ENCODE assay signal across 9 mouse cellular contexts in genomic region chr17:36825525-36825924, GRCm38 (mm10). TPM values are rescaled to one million over a fixed set of nuclear protein-coding genes. Genes with fewer than 3 reads are reported as not detected.
A peak's percentile ranks its signal among the peaks of the same experiment; 100 is the strongest.
DNase-seq lines count a peak whose midpoint lies in the region; ATAC-seq lines count a peak whose summit lies in the region.
"Had no signal": no experiment of that assay in that cellular context is flagged by ENCODE, and none has a peak within 500 bp of the region (broad histone marks: within the 10 kb centered on the region; RNA-seq: fewer than 3 reads in every experiment).

No protein-coding gene starts in this region.

- intact Hi-C loops in left cerebral cortex, postnatal 4 days (cut with DNase I): no loop called here
- intact Hi-C loops in left cerebral cortex, postnatal 10 days (cut with DNase I): no loop called here

- peak; percentile 39 to 44; a peak in 2 of 4 replicates for ATAC-seq in hematopoietic stem cell, adult 5-6 weeks (replicated peaks in 1 of 2; ENCODE audit: insufficient read depth in 1 of 2, low FRiP score in 2 of 2, low TSS enrichment in 1 of 2, low read depth in 1 of 2, poor library complexity in 2 of 2, severe bottlenecking in 2 of 2)

- peak; percentile 18 for DNase-seq in left cerebral cortex, postnatal 4 days
- no peak for DNase-seq in left cerebral cortex, postnatal 10 days (ENCODE audit: extremely low spot score in 1 of 2, low spot score in 2 of 2)
- DNase-seq in Muller cell, postnatal 12 days (ENCODE audit: inconsistent ontology term): peak; percentile 11
- peak; percentile 33 for DNase-seq in retina, postnatal 1 day
- DNase-seq in heart, adult 9 months (ENCODE audit: low spot score in 2 of 2): no peak
- DNase-seq in adrenal gland, adult 18-20 months (ENCODE audit: low spot score in 2 of 2): no peak
- no peak for DNase-seq in urinary bladder, postnatal 14 days (ENCODE audit: low spot score)

RNA-seq across cellular contexts. Expression of gene Trim26, which starts 11.4 kb away (rescaled TPM):
- total RNA-seq in left cerebral cortex, postnatal 4 days (2021): 10 to 100 TPM; 33.4 to 36.8 TPM
- total RNA-seq in left cerebral cortex, postnatal 10 days (2021): 10 to 100 TPM; 30.1 to 30.3 TPM
- 22.2 and 27.6 TPM in 2 replicates for total RNA-seq in hematopoietic stem cell, adult 5-6 weeks (2017)
- total RNA-seq in adrenal gland, adult 18-20 months (2021): 10 to 100 TPM; 45.1 to 49.8 TPM

RNA-seq across cellular contexts. Expression of gene H2-M10.6, which starts 13.6 kb away (rescaled TPM):
- total RNA-seq in left cerebral cortex, postnatal 4 days (2021): not detected
- total RNA-seq in left cerebral cortex, postnatal 10 days (2021): not detected
- total RNA-seq in hematopoietic stem cell, adult 5-6 weeks (2017): not detected in 2 replicates
- not detected for total RNA-seq in adrenal gland, adult 18-20 months (2021)
- total RNA-seq: left cerebral cortex, adult 18-20 months had no signal

RNA-seq across cellular contexts. Expression of gene Trim15, which starts 41.5 kb away (rescaled TPM):
- not detected for total RNA-seq in left cerebral cortex, postnatal 4 days (2021)
- not detected for total RNA-seq in left cerebral cortex, postnatal 10 days (2021)
- total RNA-seq in hematopoietic stem cell, adult 5-6 weeks (2017): not detected in 2 replicates
- total RNA-seq in adrenal gland, adult 18-20 months (2021): not detected
- total RNA-seq: left cerebral cortex, adult 18-20 months had no signal

RNA-seq across cellular contexts. Expression of gene Trim10, which starts 43.8 kb away (rescaled TPM):
- total RNA-seq in left cerebral cortex, postnatal 4 days (2021): not detected
- total RNA-seq in left cerebral cortex, postnatal 10 days (2021): under 1 TPM in 1 of 2 experiments, not detected in 1; 0.19 TPM
- 1.1 and 3.9 TPM in 2 replicates for total RNA-seq in hematopoietic stem cell, adult 5-6 weeks (2017)
- total RNA-seq in adrenal gland, adult 18-20 months (2021): under 1 TPM in 1 of 2 experiments, not detected in 1; 0.22 TPM
- total RNA-seq: left cerebral cortex, adult 18-20 months had no signal

RNA-seq across cellular contexts. Expression of gene H2-M10.5, which starts 52.8 kb away (rescaled TPM):
- total RNA-seq in left cerebral cortex, postnatal 4 days (2021): not detected
- total RNA-seq in left cerebral cortex, postnatal 10 days (2021): not detected
- total RNA-seq in hematopoietic stem cell, adult 5-6 weeks (2017): not detected in 2 replicates
- not detected for total RNA-seq in adrenal gland, adult 18-20 months (2021)
- total RNA-seq: left cerebral cortex, adult 18-20 months had no signal

Comparison
In these comparisons a context has a peak if more than half of its experiments do, and no peak if none do; other contexts are left out.
1. DNase-seq: peak in left cerebral cortex, postnatal 4 days (single experiment), Muller cell, postnatal 12 days (single experiment) and retina, postnatal 1 day (single experiment); none in left cerebral cortex, postnatal 10 days (0 of 2), heart, adult 9 months (0 of 2), adrenal gland, adult 18-20 months (0 of 2) and urinary bladder, postnatal 14 days (single experiment).